Mouse (Mus musculus): ENCODE measurements at regions not wholly inside any gene's neighbourhood (a gene's known extent, or its start where the extent isn't known, plus 50 kb on each side); places are given as distances from the start of the nearest gene placed in this dataset.

DNA sequence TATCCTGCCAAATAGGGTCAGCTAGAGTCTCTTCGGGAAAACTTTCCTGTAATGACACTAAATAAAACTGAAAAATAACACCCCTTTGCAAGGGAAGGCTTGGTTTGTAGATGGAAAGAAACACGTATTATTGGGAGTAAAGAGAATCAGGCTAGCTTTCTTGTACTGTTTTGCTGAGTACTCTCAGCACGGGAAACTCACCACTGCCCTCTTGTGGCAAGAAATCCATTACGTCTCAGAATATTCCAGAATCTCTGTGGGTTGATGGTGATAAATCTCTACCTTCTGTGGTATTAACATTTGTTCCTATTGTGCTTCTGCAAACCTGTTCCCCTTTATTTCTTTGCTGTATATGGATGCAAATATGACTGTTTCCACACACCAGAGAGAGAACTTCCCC lies 64.8 kb upstream of the Nmur2 start:
- TF ChIP-seq POLR2A (IDR thresholded peaks at IDR 0.05; ENCODE audit: insufficient read depth, low read depth, low read length) (no peak), CTCF (IDR thresholded peaks at IDR 0.05; ENCODE audit: insufficient read depth, low read depth, low read length) (no peak)

Data from olfactory bulb, adult 2 months (tissue).